Mouse (Mus musculus) CD8-positive naive resting alpha-beta T cell, adult 2 months (primary cell): ENCODE measurements at regions not wholly inside any gene's neighbourhood (a gene's known extent, or its start where the extent isn't known, plus 50 kb on each side); places are given as distances from the start of the nearest gene placed in this dataset.

Experiments
- DNase-seq, 2 experiments: peaks; one replicate each; pipeline ENCODE4 v3.0.0; 2022; ENCODE audit warnings: low read depth in 2 of 2, low spot score in 2 of 2

DNA sequence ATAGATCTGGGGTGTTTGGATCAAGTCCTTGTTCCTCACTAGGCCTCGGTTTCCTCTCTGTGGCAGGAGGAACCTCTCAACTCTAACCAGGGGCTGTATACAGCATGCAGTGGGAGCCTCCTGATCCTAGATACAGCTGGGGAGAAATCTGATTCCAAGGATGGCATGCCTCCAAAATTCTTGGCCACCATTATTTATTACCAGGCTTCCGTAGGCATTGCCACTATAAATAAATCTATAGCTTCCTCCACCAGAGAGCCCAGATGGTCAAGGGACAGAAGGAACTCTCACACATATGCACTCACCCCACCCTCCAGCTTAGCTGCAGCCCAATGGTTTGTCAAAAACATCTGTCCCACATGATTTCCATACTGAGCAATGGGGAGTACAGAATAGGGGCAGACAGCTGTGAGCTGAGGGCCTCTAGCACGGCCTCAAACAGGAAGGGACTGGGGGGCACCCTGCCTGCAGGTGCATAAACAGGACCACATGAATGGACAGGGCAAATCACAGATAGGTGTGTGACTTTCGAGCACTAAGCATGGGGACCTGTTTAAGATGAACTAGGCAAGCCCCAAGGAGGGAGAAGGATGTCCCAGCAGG lies 100.8 kb upstream of the Mgme1 start:
- no peak for DNase-seq

DNA sequence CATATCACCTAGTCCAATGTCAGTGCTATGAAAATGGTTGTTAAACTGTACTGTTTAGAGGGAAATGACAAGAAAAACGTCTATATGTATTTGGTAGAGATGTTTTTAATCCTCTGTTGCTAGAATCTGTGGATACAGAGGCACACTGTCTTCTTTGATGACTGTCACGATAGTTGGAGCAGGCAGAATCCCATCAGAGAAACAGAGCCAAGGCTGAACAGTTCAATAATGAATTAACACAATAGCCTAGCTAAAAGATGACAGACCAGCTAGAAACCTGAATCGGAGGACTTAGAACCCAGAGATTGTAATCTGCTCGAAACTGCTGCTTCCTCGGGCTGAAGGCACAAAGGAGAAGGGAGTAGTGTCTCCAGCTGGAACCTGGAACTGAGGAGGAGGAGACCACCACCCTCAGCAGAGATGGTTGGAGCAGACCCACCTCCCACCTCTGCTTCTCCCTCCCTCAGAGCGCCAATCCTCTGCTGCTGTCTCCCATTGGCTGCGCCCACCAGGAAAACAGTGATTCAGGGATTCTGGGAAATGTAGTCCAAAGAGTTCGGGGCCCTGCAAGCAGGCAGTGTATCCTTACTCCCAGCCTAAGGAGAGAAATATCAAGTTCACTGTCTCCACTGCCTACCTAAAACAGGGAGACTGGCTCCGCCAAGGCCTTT lies 98.2 kb upstream of the Mgme1 start:
- no peak for DNase-seq

DNA sequence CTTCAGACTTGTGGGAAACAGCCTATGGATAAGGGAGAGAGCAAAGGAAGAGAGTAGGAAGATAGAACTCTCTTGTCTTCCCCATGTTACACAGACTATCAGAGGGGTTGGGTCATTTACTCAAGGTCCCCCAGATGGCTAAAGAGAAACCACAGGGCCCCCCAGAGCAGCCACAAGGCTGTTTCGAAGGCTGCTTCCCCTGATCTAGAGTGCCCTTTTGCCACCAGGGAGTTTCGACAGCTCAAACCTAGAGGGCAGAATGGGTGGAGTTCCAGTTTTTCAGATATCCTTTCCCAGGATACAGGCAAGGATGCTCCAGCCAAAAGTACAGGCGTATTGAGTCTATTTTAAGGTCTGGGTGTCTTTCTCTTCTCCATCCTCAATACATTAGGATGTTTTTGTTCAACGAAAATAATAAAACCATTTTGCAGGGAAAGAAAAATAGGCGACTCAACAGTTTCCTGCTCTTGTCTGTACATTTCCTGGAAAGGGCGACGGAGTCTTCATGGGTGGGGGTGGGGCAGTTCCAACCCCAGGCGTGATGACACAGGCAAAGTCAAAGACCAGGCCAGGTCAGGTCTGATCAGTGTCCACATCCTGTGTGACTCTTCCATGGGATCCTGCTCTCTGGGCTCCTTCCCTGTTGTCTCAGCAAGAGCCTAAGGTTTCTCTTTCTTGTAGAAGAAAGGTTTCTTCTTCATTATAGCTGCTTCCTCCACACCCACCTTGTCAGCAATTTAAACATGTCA lies 96.9 kb upstream of the Mgme1 start:
- no peak for DNase-seq

DNA sequence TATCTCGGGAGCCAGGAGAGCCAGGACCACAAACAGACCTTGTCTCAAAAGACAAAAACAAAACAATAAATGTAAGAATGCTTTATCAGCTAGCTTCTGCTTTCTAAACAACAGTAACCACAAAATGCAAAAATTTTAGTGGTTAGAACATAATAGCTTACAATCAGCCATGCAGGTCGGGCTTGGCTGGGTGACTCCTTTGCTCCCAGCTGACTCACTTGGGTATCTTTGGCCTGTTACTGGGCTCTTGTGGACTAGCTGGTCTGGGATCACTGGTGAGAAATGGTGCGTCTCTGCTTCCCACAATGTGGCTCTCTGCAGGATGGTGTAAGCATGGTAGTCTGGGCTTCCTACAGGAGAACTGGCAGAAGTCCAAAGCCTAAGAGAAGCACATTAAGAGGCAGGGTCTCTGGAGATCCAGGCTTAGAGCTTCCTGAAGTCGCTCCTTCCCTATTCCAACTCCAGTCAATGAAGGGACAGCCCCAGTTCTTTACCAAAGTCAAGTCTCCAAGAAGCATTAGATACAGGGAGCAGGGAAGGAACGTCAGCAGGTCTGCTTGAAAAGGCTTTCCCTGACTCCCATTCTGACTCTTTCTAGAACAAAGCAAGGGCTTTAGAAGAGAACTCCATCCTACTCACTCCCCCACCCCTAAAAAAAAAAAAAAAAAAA lies 96.0 kb upstream of the Mgme1 start:
- no peak for DNase-seq

DNA sequence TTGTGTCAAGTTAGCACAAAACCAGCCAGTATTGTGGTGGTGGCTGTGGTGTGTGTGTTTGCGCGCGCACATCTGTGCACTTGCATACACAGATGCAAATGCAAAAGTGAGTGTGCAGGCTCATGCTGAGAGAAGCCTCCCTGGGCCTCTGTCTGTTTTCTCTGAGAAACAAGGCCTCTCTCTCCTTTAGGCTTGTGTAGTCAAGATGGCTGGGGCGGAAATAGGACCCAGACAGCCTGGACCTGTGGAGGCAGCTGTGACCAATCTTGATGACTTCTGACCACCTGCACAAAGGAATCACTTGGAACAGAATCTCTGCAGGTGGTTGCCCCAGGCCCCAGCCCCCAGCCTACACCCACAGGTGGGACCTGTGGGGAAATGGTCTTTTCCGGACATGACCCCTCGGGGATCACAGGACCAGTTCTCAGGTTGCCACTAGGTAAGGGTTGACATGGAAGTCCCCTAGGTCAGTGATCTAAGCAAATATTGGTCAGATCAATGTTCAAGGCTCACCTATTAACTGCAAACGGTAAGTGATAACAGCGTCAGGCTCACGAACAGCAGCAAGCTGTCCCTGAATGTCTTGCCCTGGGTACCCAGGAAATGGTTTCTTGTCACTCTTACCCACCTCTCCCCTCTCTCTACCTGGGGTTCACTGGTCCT lies 93.8 kb upstream of the Mgme1 start:
- no peak for DNase-seq

DNA sequence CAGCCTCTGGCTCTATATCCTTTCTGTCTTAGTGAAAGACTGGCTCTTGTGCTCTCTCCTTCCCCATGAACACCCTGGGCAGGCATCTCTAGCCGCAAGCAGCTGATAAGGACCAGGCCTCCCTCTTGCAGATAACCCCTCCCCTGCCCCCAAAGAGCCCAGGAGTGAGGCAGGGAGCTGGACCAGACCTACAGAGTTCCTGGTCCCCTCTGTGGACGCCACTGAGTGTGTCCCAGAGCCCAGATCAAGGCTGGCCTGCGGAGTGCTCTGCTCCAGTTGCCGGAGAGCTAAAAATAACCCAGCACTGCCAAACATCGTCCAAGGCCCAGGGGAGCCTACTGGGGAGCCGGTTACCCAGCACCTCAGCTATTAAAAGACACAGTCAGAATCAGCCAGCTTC lies 93.2 kb upstream of the Mgme1 start:
- DNase-seq, result no peak

DNA sequence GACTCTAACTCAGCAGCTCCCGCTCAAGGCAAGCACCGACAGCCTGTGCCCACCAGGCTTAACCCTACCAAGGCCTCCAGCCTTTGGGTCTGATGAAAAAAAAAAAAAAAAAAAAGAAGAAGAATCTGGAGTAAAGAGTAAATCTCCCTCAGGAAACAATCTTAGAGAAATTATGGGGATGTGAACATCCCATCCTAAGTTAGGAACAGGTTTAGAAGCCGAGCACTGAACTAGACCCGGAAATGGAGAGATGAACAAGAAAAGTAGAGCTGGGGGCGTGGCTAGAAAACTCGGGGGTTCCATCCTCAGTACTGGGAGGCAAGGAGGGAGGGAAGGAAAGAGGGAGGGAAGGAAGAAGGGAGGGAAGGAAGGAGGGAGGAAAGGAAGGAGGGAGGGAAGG lies 92.5 kb upstream of the Mgme1 start:
- no peak for DNase-seq

DNA sequence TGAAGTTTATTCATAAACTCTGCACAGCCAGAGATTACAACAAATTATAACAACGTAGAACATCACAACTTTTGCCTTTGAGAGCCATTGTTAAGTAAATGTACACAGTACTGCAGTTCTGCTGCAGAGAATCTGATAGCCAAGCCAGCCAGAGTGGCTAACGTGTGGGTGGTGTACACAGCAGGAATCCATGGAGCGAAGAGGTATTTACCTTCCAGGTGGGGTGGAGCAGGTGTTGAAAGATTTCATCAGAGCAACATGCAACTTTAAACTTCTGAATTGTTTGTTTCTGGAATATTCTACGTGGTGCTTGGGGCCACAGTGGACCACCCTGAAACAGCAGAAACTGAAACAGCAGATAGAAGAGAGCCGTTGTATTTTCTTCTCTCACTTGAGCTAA lies 88.4 kb upstream of the Mgme1 start:
- no peak for DNase-seq

DNA sequence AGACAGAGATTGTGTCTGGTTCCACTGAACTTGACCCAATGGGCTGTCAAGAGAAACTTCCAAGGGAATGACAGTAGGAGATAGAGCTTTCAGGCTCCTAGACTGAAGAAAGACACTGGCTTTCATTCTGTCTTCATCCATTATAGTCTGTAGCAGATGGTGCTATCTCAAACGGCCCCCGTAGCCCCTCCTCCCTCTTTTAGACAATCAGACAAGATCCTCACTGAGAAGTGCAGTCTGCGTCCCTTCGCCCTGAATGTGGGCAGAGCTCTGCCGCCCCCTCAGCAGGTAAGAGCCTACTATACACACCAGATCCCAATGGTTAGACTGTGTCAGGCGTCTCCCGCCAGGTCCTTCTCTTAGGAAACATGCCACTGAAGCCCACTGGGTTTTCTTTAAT lies 87.9 kb upstream of the Mgme1 start:
- no peak for DNase-seq

DNA sequence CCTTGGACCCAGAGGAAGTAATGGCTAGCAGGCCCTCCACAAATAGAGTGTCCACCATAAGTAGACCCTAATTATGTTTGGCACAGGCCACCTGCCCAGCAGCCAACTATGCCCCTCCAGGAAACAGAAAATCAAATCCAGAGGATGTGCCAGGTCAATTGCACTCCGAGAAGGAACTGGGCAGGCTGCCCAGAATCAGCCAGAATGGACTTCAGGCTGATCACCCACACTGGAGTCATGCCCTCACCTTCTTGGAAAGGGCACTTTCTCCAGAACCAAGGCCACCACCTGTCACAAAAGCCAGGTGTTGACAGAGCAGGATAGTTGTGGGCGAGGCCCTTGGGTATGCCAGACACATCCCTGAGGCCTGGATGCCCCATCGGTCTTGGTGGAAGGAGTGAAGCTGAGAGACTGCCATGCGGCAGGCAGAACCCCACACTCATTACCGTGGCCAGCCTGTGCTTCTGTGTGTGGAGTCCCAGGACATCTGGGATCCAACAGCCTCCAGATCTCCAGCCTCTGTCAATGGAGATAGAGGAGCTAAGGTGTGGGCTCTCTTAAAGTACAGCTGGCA lies 87.0 kb upstream of the Mgme1 start:
- no peak for DNase-seq

DNA sequence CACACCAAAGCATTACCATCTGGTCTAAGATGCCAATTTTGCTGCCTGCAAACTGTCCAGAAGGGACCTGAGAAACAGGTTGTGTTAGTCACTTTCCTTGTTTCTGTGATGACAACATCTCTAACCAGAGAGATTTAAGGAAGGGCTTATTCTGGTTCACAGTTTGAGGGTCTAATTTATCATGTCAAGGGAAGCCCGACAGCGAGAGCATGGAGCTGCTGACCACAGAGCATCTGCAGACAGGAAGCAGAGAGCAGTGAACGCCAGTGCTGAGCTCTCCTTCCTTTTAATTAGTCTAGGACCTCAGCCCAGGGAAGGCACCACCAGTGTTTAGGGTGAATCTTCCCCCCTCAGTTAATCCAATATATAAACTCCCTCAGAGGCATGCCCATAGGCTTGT lies 85.3 kb upstream of the Mgme1 start:
- DNase-seq, result no peak

DNA sequence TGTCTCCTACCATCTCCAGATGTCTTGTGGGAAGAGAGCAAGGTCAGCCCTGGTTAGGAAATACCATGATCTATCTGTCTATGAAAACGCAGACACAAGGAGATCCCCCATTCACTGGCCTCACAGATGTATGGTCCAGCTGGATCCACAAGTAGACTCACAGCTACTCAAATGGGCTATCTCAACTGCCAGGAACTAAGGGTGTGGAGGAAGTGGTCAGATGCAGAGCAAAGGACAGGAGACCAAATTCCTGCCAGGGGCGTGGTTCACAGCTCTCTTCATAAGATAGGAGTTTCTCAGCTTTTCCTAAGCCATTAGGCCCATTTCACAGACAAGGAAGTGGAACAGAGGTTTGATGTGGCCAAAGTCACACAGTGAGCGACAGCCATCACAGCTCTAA lies 84.0 kb upstream of the Mgme1 start:
- no peak for DNase-seq

DNA sequence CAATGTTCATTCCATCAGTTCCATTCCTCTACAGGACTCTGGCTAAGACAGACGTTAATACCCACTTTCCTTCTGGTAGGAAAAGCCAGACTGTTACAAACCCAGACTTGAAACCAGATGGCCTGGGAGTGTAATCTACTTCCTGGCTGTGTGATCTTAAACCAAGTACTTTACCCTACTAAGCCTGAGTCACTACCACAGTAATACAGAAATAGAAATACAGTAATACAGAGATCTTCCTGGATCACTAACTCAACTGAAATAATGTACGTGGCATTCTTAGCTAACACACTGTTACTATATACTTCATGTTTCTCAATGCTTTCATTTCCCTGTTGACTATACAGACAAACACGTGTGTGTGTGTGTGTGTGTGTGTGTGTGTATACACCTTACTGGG lies 82.4 kb upstream of the Mgme1 start:
- DNase-seq, result no peak

DNA sequence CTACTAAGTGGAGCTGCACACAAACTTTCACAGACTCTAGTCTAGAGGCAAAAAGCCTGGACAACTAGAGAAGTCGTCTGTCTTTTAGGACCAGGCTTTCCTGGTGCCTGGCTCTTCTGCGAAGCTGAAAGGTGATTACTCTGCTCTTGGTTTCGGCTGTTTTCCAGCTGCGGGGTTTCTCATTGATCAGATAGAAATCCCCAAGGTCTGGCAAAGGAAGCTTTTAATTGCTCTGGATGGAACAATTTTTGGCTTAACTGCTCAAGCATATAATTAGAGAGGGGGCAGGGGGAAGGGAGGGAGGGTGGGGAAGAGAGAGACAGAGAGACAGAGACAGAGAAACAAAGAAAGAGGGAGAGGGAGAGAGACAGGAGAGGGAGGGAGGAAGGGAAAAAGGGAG lies 82.0 kb upstream of the Mgme1 start:
- no peak for DNase-seq

DNA sequence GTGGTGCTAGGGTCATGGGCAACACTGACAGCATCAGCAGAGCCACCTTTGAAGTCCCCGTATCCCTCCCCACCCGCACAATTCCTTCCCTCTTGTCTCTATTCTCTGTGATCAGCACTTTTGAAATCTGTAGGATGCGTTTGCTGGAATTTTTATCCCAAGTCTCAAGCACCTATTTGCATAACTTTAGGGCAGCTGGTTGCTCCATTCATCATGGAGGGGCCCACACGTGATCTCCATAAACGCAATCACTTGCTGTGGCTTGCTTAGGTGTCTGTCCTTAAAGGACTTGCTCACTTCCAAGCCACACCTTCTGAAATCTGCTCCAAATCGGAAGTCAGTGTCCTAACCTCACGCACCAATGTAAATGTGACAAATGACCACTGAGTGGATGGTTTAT lies 80.7 kb upstream of the Mgme1 start:
- no peak for DNase-seq

DNA sequence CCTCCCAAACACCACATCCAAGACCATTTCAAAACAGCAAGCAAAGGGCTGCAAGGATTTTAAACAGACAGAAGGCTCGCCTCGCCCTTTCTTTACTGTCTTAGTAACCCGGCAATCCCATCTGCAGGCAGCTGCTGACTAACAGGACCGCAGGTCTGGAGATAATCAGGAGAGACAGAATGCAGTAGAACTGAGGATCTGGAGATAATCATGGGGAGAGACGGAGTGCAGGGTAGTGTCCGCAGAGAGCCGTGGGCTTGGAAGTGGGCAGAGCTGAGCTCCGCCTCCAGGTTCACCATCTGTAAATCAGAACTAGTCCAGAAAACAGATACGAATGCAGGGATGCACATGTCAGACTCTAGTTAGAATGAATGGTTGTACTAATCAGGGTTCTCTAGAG lies 79.4 kb upstream of the Mgme1 start:
- no peak for DNase-seq

DNA sequence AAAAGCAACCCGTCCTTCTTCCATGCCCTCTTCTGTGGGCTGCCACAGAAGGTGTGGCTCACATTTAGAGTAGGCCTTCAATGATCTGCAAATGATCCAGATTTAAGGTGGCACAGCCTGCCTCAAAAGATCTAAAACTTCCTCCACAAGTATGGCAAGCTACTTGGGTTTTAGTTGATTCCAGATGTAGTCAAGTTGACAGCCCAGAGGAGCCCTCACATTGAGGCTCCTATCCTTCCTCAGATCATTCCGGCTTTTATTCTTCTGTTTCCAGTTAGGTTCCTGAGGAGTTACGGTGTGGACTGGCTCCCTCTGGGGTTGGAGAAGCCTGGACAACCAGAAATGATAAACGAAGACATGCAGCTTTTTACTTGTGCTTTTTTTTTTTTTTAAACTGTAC lies 78.8 kb upstream of the Mgme1 start:
- DNase-seq, result no peak

DNA sequence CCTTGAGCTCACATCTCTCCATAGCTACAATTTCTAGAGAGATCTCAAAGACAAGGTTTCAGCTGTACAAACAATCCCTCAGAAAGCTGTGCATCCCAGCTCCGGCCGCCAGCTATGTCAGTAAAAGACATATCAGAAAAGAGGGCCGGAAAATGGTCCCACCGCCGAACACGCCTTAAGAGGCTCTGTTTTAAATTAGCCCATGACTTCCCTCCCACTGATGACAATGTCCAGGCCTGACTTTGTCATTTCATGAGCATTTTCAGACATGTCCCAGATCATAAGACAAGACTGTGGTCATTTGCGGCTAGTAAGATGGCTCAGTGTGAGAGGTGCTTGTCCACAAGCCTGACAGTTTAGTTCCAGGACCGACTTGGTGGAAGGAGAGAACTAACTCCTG lies 78.0 kb upstream of the Mgme1 start:
- no peak for DNase-seq

DNA sequence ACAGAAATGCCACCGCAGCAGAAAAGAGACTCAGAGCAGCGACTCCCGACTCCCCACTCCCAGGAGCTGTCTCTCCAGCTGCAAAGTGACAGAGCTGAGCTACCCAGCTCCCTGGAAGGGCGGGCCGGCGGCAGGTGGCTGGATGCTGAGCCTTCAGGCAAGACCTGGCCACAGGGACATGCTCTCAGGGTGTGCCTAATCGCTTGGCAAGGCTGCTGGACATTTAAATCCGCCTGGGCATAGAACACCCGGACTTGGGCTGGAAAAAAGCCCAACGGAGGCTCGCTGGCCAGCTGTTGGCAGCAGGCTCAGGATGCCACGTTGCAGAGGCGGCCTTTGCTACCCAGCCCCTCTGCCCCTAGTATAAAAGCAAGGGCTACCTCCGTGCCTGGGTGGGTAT lies 74.6 kb upstream of the Mgme1 start:
- DNase-seq, result no peak

DNA sequence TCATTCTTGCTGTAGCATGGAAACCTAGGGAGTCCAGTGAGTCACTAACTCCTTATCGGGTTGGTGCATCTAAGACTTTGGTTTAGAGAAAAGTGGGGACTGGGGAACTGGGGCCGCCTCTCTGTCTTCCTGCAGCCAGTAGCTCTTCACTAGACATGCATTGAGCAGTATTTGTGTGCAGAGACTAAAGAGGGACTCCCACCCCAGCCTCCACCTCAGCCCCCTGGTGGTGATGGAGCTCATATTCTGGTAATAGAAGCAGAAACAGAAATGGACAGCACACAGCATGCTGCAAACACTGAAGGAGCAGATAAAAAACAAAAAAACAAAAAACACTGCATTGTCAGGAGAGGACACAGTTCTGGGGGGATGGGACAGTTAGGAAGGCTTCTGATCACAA lies 73.3 kb upstream of the Mgme1 start:
- DNase-seq, result no peak

DNA sequence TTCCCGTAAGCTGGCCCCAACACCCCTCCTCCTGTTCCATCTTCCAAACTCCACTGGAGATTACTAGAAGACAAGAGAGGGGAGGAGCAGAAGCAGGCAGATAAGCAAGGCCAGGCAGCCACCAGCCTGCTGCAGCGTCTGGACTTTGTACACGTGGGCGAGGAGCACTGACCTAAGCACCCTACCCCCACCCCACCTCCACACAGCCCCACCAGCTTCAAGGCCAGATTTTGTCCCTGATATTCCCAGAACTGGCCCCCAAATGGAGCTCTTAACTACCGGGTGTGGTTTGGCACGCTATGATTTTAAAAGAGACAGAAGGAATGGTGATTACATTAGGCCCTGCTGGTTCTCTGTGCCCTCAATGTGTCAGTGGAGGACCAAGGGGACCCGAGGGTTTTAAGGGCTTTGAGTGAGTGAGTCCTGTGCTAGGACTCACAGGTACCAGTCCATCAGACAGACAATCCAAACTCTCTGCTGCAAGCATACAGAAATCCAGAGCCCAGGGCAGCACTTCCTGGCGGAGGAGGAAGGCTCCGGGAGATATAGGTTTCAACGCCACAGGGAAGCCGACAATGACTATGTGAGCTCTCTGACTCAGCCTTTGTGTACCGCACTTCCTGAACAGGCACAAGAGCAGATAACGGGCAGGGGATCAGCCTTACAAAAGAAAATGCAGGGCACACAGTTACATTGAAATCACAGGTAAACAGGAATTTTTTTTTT lies 72.0 kb upstream of the Mgme1 start:
- no peak for DNase-seq
